Mouse (Mus musculus) liver, embryonic 13.5 days (tissue): ENCODE measurements around the gene Aldh2. TPM values are rescaled to one million over a fixed set of nuclear protein-coding genes. Genes with fewer than 3 reads are reported as not detected.
"Not testable (repeated sequence)": the region's sequence is repeated elsewhere in the genome, so short reads cannot be mapped to it uniquely, and the experiment has no call there.

Source experiments
- ATAC-seq: fragments of 200-750 bp; cut with Nextera tagmentation; 2 replicates; pipeline ENCODE4 v1.8.0; 2017; ENCODE audit warnings: low read depth, mild to moderate bottlenecking, moderate number of reproducible peaks, moderate library complexity
- DNase-seq: peaks from one replicate; pipeline ENCODE4 v3.0.0; 2022
- H3K27ac ChIP-seq: fragments of 300-500 bp; sonication (generic); 2 replicates; pipeline ENCODE4 v1.5.1; 2015; ENCODE audit warnings: moderate library complexity, mild to moderate bottlenecking, inconsistent platforms
- H3K27me3 ChIP-seq: fragments of 300-500 bp; sonication (generic); 2 replicates; pipeline ENCODE4 v1.6.1; 2015; ENCODE audit warnings: mild to moderate bottlenecking, inconsistent platforms
- H3K36me3 ChIP-seq: fragments of 300-500 bp; sonication (generic); 2 replicates; pipeline ENCODE4 v1.6.1; 2015; ENCODE audit warnings: mild to moderate bottlenecking, inconsistent platforms
- H3K4me1 ChIP-seq: fragments of 300-500 bp; sonication (generic); replicated peaks from 2 replicates; pipeline ENCODE4 v1.6.1; 2015; ENCODE audit warnings: inconsistent platforms
- H3K4me2 ChIP-seq: fragments of 300-500 bp; sonication (generic); 2 replicates; pipeline ENCODE4 v1.6.1; 2015; ENCODE audit warnings: inconsistent platforms, mild to moderate bottlenecking, moderate library complexity
- H3K4me3 ChIP-seq: fragments of 300-500 bp; sonication (generic); replicated peaks from 2 replicates; pipeline ENCODE4 v1.5.1; 2015; ENCODE audit warnings: mild to moderate bottlenecking, inconsistent platforms
- H3K9ac ChIP-seq: fragments of 300-500 bp; sonication (generic); 2 replicates; pipeline ENCODE4 v1.6.1; 2015; ENCODE audit warnings: mild to moderate bottlenecking, inconsistent platforms
- H3K9me3 ChIP-seq: fragments of 300-500 bp; sonication (generic); replicated peaks from 2 replicates; pipeline ENCODE4 v1.6.1; 2016; ENCODE audit warnings: inconsistent platforms
- WGBS: fragments of 180-500 bp; shearing (Covaris S2); methylation state at CpG from one replicate; pipeline ENCODE4 v1.1.7; 2015; ENCODE audit not compliant: insufficient replicate concordance; 5-methylcytosine and 5-hydroxymethylcytosine counted together
- polyA plus RNA-seq: library from polyadenylated mRNA; unstranded; fragments of >200 nt; fragmentation: Nextera tagmentation; extraction: Ambion mirVana; gene quantifications from 2 replicates; pipeline ENCODE4 v1.2.1, GENCODE M21; 2015

Aldh2 gene
- polyA plus RNA-seq, 1 experiment from 2014 or later, result 123 TPM

- Histone ChIP-seq H3K27me3 (no peaks in the 10 kb centered on the region), H3K4me3 (no peak overlapping the region), H3K27ac (no peak overlapping the region), H3K4me2 (no peak overlapping the region), H3K9ac (no peak overlapping the region), H3K9me3 (no peaks in the 10 kb centered on the region), H3K36me3 (no peaks in the 10 kb centered on the region), H3K4me1 (0 out of 2 replicates have a peak, but pooled peaks cover 4% of the 10 kb centered on the region)
- ATAC-seq (no peak), DNase-seq (no peak)
- 68% methylated on average over 6 of the region's 6 CpGs for WGBS
Measured at GRCm38 (mm10) chr5:121612036-121612435, 18.4 kb upstream of the Aldh2 start.

- not testable (repeated sequence) for ATAC-seq, H3K27ac ChIP-seq, DNase-seq, H3K36me3 ChIP-seq, H3K4me1 ChIP-seq, H3K9ac ChIP-seq, H3K9me3 ChIP-seq, H3K27me3 ChIP-seq, H3K4me3 ChIP-seq, H3K4me2 ChIP-seq
- WGBS, result 53% methylated on average over 8 of the region's 8 CpGs
Measured at GRCm38 (mm10) chr5:121609556-121610135, 16.0 kb upstream of the Aldh2 start.

- peaks cover 6% of the 10 kb centered on the region for H3K4me1 ChIP-seq
- ATAC-seq (no peak), DNase-seq (peak; percentile 66)
- 0% methylated on average over 2 of the region's 2 CpGs for WGBS
- no peak overlapping the region for H3K4me2 ChIP-seq
- H3K36me3 ChIP-seq, result no peaks in the 10 kb centered on the region
- H3K27me3 ChIP-seq, result no peaks in the 10 kb centered on the region
- H3K9ac ChIP-seq, result no peak overlapping the region
- no peak overlapping the region for H3K4me3 ChIP-seq
- no peaks in the 10 kb centered on the region for H3K9me3 ChIP-seq
- H3K27ac ChIP-seq, result no peak overlapping the region
Measured at GRCm38 (mm10) chr5:121606151-121606550, 12.5 kb upstream of the Aldh2 start.

GRCm38 (mm10) chr5:121603815-121604214 lies 10.2 kb upstream of the Aldh2 start:
- not testable (repeated sequence) for H3K9ac ChIP-seq, H3K4me1 ChIP-seq, H3K27me3 ChIP-seq, H3K9me3 ChIP-seq, H3K4me3 ChIP-seq, H3K36me3 ChIP-seq, DNase-seq, H3K4me2 ChIP-seq, H3K27ac ChIP-seq, ATAC-seq
- WGBS, result 52% methylated on average over 1 of the region's 1 CpGs

GRCm38 (mm10) chr5:121601547-121602299 lies 8.1 kb upstream of the Aldh2 start:
- WGBS, result 32% methylated on average over 9 of the region's 9 CpGs
- H3K4me1 ChIP-seq, result peaks cover 17% of the 10 kb centered on the region

GRCm38 (mm10) chr5:121598871-121599610 lies 5.4 kb upstream of the Aldh2 start:
- Histone ChIP-seq H3K36me3 (no peaks in the 10 kb centered on the region), H3K4me3 (no peak overlapping the region), H3K4me1 (peaks cover 43% of the 10 kb centered on the region), H3K27ac (no peak overlapping the region), H3K9ac (no peak overlapping the region), H3K4me2 (no peak overlapping the region), H3K27me3 (no peaks in the 10 kb centered on the region), H3K9me3 (no peaks in the 10 kb centered on the region)
- DNase-seq (no peak), ATAC-seq (no peak)
- WGBS, result 69% methylated on average over 13 of the region's 13 CpGs

More at GRCm38 (mm10) chr5:121601547-121602299, 8.1 kb upstream of the Aldh2 start:
- no peaks in the 10 kb centered on the region for H3K9me3 ChIP-seq
- H3K4me3 ChIP-seq, result no peak overlapping the region
- H3K9ac ChIP-seq, result no peak overlapping the region
- no peaks in the 10 kb centered on the region for H3K36me3 ChIP-seq
- no peak overlapping the region for H3K27ac ChIP-seq
- H3K4me2 ChIP-seq, result no peak overlapping the region
- no peaks in the 10 kb centered on the region for H3K27me3 ChIP-seq
- no peak for ATAC-seq
- peak; percentile 74 for DNase-seq

- Histone ChIP-seq H3K4me1 (peaks cover 50% of the 10 kb centered on the region), H3K4me2 (no peak overlapping the region), H3K9ac (no peak overlapping the region), H3K9me3 (no peaks in the 10 kb centered on the region), H3K4me3 (no peak overlapping the region), H3K27me3 (no peaks in the 10 kb centered on the region), H3K36me3 (no peaks in the 10 kb centered on the region), H3K27ac (no peak overlapping the region)
- no peak for DNase-seq
- no peak for ATAC-seq
- WGBS, result 59% methylated on average over 7 of the region's 7 CpGs
Measured at GRCm38 (mm10) chr5:121597991-121598537, 4.4 kb upstream of the Aldh2 start.

- Histone ChIP-seq H3K4me2 (no peak overlapping the region), H3K36me3 (no peaks in the 10 kb centered on the region), H3K9ac (no peak overlapping the region), H3K27me3 (no peaks in the 10 kb centered on the region), H3K27ac (no peak overlapping the region), H3K9me3 (no peaks in the 10 kb centered on the region), H3K4me3 (no peak overlapping the region), H3K4me1 (peaks cover 57% of the 10 kb centered on the region)
- DNase-seq (no peak), ATAC-seq (no peak)
- WGBS, result 31% methylated on average over 4 of the region's 4 CpGs
Measured at GRCm38 (mm10) chr5:121597332-121597731, 3.7 kb upstream of the Aldh2 start.

GRCm38 (mm10) chr5:121596226-121596625 lies 2.6 kb upstream of the Aldh2 start:
- WGBS, result 40% methylated on average over 6 of the region's 6 CpGs
- no peak overlapping the region for H3K4me2 ChIP-seq
- H3K9me3 ChIP-seq, result no peaks in the 10 kb centered on the region
- peaks cover 63% of the 10 kb centered on the region for H3K4me1 ChIP-seq
- no peak overlapping the region for H3K4me3 ChIP-seq
- no peaks in the 10 kb centered on the region for H3K27me3 ChIP-seq
- H3K36me3 ChIP-seq, result no peaks in the 10 kb centered on the region
- ATAC-seq (no peak), DNase-seq (no peak)
- H3K27ac ChIP-seq, result no peak overlapping the region
- H3K9ac ChIP-seq, result no peak overlapping the region

GRCm38 (mm10) chr5:121595758-121596157 lies 2.1 kb upstream of the Aldh2 start:
- H3K4me1 ChIP-seq, result peaks cover 66% of the 10 kb centered on the region

GRCm38 (mm10) chr5:121594714-121595313 lies 1.2 kb upstream of the Aldh2 start:
- DNase-seq (no peak), ATAC-seq (no peak)
- Histone ChIP-seq H3K4me1 (peaks cover 66% of the 10 kb centered on the region), H3K36me3 (no peaks in the 10 kb centered on the region), H3K9ac (no peak overlapping the region), H3K9me3 (no peaks in the 10 kb centered on the region), H3K4me3 (peak overlapping the region; percentile 78; the same call in 1 of the 2 replicates), H3K27ac (peak overlapping the region; percentile 91; the same call in 1 of the 2 replicates), H3K27me3 (no peaks in the 10 kb centered on the region), H3K4me2 (peak overlapping the region; percentile 99)
- 68% methylated on average over 6 of the region's 6 CpGs for WGBS

More at GRCm38 (mm10) chr5:121595758-121596157, 2.1 kb upstream of the Aldh2 start:
- DNase-seq (no peak), ATAC-seq (no peak)
- no peaks in the 10 kb centered on the region for H3K27me3 ChIP-seq
- H3K4me3 ChIP-seq, result no peak overlapping the region
- H3K9me3 ChIP-seq, result no peaks in the 10 kb centered on the region
- H3K27ac ChIP-seq, result no peak overlapping the region
- H3K9ac ChIP-seq, result no peak overlapping the region
- 29% methylated on average over 6 of the region's 6 CpGs for WGBS
- no peaks in the 10 kb centered on the region for H3K36me3 ChIP-seq
- peak overlapping the region; percentile 10; the same call in 1 of the 2 replicates for H3K4me2 ChIP-seq
